Mouse (Mus musculus): ENCODE data around the gene Fabp7.
A peak's percentile ranks its signal among the peaks of the same experiment; 100 is the strongest.

The Fabp7 gene

DNA sequence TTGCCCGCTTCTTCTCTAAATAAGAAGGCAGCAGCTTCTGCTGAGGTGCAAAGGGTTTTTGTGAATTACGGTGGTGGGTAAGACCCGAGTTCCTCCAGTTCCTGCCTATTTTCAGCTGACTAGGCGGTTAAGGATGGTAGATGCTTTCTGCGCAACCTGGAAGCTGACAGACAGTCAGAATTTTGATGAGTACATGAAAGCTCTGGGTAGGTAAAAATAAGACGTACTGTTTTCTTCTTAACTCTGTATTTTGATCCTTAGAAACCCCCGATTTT, at the start of gene Fabp7:
Gene Fabp7, plus strand, starts transcription at position 6 of the 275 bp plus-strand sequence.
- no peak for DNase-seq (ENCODE audit: low read depth, low spot score)

DNA sequence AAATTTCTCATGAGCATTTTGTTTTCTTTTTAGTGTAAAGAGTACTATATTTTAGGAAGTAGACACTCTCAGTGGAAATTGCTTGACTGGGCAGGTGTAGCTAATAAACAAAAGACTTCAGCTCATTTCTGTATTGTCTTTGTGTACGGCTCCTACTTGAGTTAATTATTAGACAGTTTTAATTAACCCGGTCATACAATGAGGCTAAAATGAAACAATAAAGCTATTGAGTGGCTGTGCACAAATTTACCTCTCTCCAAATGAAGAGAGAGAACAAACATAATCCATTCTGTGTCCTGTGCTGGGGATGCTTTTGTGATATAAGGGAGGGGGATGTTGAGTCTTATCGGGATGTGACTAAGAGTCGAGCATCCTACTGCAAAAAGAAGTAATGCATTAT, 43.9 kb upstream of the Fabp7 start:
- DNase-seq (ENCODE audit: low read depth, low spot score) = no peak

DNA sequence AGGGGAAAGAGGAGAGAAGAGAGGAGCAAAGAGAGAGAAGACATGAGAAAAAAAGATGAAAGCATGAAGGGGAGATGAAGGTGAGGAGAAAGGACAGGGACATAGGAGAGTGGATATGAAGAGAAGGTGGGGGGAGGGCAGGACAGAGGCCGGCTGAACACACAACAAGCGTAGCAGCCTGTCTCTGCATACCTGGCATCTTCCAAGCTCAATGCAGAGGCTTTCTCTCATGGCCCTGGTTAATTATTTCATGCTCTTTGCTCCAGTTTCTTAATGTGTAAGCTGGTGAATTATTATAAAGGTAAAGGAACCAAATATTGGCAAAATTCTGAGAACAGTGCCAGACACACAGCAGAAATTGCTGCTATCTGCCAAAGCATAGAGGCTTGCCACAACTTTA, 43.3 kb upstream of the Fabp7 start:
- no peak for DNase-seq (ENCODE audit: low read depth, low spot score)

DNA sequence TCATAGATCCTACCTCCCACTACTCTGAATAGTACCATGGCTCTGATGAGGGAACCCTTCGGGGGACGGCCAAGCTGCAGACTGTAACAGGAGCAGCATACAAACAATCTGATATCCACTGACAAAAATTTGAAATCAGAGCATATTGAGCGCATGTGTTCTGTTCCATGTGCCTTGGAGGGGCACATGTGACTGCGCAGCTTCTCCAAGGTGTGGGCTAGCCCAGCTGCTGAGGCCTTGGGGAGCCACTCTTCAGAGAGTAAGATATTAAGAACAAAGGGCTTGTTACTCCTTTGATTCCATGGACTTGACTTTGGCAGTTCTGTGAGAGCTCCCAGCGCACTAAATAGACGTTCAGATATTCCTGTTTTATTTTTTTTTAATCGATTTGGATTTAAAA, 41.6 kb upstream of the Fabp7 start:
- DNase-seq (ENCODE audit: low read depth, low spot score) = no peak

DNA sequence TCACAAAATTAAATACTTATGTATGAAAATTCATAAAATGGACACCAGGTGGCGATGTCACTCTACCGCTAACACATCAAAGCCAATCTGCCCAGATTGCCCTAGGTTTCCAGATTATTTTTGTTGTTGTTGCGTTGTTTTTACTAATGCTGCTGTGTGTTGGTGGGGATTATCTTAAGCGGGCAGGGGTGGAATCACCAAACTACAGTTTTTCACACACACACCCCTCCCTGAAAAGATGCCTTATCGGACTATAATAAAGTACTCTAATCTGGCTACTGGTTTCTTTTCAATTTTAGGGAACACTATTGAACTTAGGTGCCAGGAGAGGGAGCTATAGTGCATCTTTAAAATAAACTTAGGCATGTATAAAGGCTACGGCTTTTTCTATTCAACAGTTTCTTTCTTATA, 41.1 kb upstream of the Fabp7 start:
- peak; percentile 47 for DNase-seq (ENCODE audit: low read depth, low spot score)

DNA sequence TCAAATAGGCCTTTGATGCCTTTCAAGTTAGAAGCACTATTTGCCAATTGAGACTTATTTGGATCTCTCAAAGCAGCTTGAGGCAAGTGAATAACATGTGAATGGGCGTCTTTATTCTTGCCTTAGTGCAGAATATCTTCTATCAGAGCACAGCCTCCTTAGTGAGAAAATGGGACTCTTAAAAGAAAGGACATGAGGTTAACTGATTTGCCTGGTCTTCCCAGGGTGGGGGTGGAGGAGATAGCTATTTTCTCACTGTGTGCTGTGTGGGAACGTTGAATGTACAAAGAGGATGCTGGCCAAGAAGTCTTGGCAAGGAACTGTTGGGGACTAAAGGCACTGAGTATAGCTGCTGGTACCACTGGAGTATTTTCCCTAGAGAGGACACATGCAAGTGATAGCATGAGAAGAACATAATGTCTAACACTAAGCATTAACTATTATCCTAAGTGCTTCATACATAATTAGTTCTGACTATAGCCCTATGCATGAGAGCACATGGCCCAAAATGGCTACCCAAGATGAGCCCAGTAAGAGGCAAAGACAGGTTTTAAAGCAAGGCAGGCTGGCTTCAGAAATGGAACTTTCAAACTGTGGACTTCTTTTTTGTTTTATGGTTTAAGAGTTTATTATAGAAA, 40.4 kb upstream of the Fabp7 start:
- no peak for DNase-seq (ENCODE audit: low read depth, low spot score)

DNA sequence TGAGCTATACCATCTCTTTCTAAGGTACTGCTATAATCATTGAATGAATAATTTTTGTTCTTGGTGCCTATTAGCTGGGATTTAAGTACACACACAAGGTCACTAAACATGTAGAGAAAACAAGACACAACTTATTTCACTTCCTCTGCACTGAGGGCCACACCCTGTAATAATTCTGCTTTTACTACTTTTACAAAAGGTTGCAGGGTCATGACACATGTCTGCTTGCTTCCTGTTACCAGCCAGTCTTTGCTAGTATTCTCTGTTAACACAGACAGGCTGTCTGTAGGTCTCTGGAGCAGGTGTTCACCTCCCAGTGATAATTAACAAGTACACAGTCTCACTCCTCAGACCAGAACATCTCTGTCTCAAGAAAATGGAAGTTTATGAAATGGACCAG, 39.2 kb upstream of the Fabp7 start:
- no peak for DNase-seq (ENCODE audit: low read depth, low spot score)

DNA sequence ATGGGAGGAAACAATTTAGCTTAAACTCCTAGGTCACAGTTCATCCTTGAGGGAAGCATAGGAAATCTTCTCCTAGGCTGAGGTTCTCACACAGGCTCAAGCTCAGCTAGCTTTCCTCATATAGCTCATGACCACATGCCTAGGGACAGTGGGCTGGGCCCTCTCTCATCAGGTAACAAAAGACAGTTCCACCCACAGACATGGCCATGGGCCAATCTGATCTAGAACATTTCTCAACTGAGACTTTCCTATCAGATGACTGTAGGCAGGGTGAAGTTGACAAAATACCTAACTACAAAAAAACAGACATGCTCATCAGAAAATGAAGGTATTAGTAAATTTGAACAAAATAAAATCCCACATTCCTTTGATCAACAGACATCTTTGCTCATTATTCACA, 37.6 kb upstream of the Fabp7 start:
- DNase-seq (ENCODE audit: low read depth, low spot score) = no peak

DNA sequence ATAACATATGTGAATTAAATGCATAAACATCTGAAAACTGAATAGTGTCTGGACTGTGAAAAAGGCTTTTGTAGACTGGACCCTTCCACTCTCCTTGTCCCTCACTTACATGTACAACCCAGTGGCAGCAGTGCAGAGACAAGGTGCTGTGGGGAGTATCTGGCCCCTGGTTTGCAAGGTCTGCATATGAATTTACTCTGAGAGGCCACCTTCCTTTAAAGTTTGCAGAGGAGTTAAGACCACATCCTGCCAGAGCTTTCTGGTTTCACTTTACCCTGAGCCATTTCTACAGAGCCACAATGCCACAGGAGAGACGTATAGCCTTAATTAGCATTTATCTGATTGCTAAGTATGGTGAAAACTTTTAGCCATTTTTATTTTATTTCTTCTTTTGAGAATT, 31.3 kb upstream of the Fabp7 start:
- DNase-seq (ENCODE audit: low read depth, low spot score) = no peak

DNA sequence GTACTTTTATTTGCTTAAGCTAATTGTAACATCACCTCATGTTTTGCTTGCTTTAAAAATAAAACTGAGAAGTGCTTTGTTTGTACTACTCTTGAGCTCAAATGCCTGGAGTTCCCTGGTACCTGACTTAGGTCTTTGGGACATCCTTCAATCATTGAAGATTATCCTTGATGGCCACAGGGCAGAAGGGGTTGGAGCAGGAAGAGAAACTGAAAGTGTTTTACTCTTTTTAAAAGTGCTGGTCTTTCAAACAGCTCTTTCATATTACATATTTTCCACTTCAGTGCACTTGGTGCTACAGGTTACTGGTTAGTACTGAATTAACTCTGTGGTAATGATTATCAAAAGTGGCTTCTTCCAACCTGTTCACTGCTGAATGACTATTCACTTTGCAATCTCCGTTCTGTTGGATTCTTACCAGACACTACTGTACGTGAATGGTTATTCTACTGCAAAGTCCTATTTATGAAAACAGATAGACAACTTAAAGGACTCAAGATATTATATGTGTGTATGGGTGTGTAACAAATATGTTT, 29.4 kb upstream of the Fabp7 start:
- DNase-seq (ENCODE audit: low read depth, low spot score) = no peak

DNA sequence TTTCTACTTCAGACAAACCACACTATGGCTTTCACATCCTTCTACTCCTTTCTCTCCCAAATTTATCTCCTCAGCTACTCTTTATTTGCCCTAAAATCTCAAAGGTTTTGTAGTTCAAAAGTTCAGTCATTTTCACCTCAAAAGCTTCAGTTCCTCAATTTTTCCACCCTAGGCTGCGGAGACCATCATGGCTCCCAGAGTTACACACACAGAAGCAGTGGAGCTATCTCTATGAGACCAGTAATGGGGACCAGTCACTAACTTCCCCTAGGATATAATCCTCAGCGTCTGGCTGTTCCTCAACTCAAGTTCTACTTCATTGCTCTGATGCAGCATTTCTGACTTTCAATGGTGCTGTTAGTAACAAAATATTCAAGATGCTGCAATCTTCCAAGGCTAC, 25.7 kb upstream of the Fabp7 start:
- no peak for DNase-seq (ENCODE audit: low read depth, low spot score)

DNA sequence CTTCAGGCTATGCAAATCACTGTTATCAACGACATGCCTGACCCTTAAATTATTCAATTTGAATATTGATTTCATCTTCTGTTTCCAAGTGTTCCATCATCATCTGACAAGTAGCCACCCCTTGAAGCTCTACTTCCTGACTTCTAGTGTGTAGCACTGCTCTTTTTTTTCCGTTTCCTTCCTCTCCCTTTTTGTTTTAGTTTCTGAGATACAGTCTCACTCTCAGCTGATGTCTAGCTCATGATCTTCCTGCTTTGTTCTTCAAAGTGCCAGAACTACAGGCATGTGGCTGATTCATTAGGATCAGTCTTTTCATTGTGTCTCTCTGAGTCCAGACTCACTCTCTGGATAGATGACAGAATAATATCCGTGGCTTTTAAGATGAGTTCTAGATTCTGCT, 24.0 kb upstream of the Fabp7 start:
- no peak for DNase-seq (ENCODE audit: low read depth, low spot score)

DNA sequence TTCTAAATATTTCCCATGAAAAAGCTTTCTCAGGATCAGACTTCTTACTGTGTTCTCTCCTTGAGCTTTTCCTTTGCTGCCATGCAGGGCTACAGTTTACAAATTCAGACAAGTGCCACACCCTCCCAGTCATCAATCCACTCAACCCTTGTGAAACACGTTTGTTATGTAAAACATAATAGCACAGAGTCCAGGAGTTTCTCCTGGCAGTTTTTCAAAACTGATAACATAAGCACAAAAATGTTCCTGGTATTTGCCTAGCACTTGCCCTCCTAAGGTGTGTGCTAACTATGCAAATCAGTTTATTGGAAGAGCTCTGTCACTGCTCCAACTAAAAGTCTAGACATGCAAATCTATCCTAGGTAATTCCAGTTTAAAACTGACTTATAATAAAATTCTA, 21.6 kb upstream of the Fabp7 start:
- DNase-seq (ENCODE audit: low read depth, low spot score) = no peak

DNA sequence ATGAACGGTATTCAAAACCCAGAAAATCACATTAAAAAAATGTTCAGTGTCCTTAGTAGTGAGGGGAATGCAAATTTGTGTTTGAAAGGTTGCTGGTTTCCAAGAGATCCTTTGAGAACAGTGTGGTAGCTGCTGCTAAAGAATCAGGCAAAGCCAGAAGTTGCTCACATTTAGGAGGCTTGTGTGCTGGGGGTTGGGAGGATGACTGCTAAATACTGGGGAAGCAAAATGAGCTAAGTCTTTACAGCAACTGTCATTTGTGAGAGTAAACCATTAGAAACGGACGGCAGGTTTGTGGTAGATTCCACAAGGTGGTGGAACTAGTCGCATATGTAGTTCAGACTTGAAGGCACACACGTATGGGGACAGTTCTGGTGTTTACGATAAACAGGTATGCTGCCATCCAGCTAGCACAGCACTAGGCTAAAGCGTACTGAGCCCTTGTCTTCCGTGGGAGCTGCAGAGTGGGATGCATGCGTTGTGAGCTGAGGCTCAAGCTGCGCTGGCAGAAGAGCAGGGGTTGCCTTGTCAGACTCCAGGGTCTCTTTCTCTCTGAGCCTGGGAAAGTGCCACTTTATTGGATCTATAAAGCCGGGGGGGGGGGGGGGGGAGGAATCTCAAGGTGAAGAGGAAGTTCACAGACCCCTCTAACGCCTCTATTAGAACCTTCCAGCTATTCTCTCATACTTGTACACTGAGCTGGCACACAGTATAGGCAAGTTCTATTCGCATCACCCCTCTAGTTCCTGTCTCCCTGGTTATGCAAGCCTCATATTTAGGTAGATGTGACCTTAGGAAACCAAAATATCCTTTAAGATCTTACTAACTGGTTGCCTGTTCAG, 1.2 kb upstream of the Fabp7 start:
- no peak for DNase-seq (ENCODE audit: low read depth, low spot score)

DNA sequence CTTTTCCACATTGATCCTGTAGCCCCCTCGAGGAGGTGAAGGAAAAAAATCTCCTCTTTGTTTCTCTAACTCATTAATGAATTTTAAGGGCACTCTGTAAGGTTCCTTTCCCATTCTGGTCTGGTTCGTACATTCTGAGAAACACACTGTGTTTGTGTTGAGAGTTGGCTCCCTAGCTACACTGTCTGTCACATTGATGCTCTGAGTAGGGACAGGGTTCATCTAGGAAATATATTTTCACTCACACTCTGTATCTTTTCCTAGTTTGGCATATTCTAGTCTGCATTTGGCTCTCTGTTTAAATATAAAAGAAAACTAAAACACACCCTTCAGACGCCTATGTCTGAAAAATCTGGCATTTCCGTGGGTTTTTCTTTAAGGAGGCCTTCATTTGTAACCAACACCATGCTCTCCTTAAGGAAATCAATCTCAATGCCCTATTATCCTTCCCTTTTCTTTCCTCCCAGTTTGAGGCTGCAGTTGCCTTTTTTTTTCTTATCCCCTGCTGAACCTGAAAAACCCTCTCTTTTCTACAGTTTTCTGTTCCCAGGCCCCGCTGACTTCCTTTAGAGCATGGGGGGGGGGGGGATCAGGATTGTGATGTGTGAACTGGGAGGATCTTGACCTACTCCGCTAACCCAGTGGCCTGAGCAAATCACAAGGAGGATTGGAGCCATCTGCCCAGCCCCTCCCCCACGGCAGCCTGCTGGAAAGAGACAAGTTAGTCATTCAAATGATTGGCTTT, 378 bp upstream of the Fabp7 start:
- DNase-seq (ENCODE audit: low read depth, low spot score) = peak; percentile 10

DNA sequence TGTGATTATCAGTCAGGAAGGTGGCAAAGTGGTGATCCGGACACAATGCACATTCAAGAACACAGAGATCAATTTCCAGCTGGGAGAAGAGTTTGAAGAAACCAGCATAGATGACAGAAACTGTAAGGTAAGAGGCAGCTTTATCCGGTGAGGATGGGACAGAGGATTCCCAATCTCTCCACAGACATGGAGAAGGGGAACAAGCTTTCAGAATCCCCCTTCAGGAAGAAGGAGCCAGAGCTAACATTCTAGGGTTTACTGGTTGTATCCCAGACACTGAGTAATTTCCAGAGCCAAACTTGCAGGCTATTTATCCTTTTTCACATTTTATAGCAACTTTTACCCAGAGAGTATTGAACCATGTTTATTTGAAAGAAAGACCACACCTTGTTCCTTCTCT, 871 bp downstream of the Fabp7 start:
- DNase-seq (ENCODE audit: low read depth, low spot score) = no peak

DNA sequence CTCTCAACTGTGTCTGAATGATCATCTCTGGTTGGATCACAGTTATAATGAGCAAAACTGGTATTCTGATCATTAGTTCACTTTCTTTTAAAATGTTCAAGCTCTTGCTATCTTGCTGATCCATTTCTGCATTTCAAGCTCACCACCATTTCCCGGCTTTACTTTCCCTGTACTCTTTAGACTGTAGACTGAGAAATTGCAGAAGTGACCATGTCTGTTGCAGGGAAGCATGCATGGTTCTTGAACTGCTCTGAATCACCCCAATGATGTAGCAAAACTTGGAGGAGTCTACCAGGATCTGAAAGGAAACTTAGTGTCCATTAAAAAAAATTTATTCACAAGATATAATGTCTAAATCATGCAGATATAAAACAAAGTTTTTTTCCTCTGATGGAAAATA, 8.3 kb downstream of the Fabp7 start:
- DNase-seq (ENCODE audit: low read depth, low spot score) = no peak

DNA sequence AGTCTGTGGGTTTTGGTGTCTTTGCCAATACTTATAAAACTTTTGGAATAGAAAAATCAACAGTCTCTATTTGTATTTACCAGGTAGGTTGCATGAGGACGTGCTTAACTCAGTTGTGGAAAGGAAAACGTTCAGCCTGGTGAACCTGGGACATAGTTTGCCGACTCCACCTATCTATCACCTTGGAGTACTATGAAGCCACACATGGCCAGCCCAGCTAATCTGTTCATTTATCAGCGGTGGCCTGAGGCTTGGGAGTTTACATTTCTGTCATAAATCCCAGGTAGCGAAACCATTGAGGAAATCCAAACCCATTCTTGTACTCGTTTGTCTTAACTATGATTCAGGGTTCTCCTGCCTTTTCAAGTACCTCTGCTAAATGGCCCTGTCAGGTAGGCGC, 9.3 kb downstream of the Fabp7 start, which contains the start of gene Smpdl3a:
Gene Smpdl3a, plus strand, starts transcription at position 318 of the 400 bp plus-strand sequence.
- DNase-seq (ENCODE audit: low read depth, low spot score) = no peak

DNA sequence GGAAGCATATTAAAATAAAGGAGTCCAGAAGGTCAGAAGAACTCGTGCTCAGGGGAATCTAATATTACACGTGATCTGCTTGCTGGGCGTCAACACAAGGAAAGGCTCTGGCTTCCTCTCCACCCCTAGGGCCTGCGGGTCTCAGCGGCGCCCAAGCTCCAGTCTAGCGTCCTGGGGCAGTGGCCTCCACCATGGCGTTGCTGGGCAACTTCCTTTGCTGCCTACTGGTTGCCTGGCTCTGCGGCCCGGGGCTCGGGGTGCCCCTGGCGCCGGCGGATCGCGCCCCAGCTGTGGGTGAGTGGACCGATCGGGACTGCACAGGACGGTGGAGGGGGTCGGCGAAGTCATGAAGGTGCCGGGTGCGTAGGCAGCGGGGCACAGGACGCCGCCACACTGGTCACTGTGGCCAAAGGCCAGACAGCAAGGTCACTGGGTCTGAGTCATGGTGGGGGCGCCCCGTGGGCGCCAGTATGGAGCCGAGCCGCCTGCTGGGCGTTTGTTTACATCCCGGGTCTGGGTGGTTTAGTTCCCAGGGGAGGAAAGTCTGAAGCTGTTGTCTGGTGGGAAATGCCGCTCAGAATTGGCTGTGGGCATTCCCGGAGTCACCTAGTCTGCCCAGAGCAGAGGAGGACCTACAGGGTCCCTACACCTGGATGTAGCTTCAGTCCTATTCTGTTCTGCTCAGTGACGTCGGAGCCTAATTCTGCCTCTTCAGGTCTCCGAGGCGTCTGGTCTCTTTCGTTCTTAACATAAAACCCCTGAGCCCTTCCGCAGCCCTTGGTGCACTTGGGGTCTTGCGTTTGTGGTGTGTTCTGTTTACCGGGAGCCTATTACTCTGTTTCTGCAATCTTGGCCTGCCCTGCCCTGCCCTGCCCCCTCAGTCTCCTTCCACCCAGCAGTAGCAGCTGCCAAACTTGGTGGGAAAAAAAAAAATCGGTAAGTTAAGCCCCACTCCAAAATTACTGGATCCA, 10.1 kb downstream of the Fabp7 start:
- DNase-seq (ENCODE audit: low read depth, low spot score) = peak; percentile 34

DNA sequence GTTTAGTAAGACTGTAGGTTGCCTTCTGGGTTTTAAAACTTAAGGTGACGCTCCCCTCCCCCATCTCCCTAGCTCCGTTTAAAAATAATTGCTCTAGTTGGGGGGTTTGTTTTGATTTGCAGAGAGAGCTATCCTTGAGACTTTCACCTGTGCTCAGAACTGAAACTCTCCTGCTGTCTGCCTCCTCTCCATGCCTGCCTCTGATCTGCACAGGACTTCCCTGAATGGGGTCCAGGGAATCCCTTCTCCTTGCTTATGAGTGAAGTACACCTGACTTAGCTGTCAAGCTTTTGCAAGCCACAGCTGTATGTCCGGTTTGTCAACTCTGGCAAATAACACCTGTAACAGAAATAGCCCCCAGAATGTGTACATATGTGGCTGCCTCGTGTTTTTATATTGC, 10.9 kb downstream of the Fabp7 start:
- DNase-seq (ENCODE audit: low read depth, low spot score) = no peak

DNA sequence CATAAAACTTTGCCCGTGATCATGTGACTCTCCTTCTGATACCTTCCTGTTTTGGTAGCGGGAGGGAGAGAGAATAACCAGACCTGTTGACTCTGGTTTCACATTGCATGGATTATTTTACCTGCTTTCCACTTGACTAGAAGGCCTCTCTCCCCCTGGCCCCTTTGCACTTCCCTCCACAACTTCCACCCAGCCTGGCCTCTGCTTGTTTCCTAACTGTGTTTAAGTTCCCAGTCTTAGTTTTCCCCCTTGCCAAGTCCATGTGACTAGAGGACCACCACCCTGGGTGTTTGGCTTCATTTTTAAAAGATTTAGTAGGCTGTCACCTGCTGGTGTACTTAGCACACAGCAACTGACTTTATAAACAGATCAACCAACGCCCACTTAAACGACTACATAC, 11.4 kb downstream of the Fabp7 start:
- no peak for DNase-seq (ENCODE audit: low read depth, low spot score)
